Mouse (Mus musculus) thymus, postnatal 25 days (tissue): ENCODE data around the gene Olfr830.
"Not testable (repeated sequence)": the region's sequence is repeated elsewhere in the genome, so short reads cannot be mapped to it uniquely, and the experiment has no call there.

ENCODE experiments used
- DNase-seq: peaks from one replicate; pipeline ENCODE4 v3.0.0; 2022

The Olfr830 gene

DNA sequence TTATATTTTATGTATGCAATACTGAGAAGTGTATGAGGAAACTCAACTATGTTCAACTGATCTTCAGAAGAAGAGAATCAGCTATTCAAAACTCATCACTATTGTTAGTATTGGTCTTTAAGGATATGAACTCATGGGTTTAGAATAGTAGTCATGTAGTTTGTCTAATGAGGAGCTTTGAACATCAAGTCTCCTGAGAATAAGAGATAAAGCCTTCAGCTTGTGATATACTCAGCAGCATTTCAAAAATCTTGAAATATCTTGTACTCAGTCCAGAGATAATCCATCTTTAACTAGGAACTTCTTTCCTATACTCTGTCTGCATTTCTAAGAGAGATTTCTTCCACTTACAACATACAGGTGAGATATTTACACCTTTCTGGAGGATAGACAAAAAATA lies at the start of gene Olfr830:
TSS of gene Olfr830 (plus strand) at position 301 of the 400 bp plus-strand sequence.
- DNase-seq = no peak

DNA sequence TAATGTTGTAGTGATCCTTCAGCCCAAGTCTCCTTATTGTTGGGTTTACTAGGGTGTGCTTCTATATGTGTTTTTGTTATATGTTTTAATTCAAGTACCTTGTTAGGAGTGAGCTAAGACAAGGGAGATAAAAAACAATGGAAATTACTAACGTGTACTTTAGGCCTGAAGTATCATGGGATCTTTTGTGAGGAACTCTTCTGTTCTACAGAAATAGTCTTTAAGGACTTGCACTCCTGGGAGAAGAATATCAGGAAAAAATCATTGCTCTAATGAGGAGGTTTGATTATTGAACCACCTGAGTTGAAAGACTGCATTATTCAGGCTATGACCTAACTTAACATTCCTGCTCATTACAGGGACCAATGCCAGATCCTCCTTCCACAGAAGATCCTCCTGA lies 19.9 kb upstream of the Olfr830 start, which contains the start of gene Olfr829:
TSS of gene Olfr829 (plus strand) at position 301 of the 400 bp plus-strand sequence.
- no peak for DNase-seq

DNA sequence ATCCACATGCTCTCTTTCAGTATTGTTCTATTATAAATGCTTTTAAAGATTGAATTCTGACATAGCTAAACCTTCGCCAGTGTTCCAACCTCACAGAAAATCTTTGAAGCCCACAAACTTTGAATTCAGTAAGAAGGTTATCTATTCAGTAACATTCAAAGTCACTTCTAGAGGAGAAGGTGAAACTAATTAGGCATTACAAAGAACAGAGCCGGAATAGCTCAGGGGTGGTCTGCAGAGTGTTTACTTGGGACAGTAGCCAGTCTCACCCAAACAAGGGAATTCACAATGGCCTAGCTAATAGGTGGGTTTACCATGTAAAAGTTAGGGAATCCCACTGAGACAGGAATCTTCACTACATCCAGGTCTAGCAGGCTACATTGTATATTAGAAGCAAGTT lies 33.2 kb downstream of the Olfr830 start:
- DNase-seq = not testable (repeated sequence)

DNA sequence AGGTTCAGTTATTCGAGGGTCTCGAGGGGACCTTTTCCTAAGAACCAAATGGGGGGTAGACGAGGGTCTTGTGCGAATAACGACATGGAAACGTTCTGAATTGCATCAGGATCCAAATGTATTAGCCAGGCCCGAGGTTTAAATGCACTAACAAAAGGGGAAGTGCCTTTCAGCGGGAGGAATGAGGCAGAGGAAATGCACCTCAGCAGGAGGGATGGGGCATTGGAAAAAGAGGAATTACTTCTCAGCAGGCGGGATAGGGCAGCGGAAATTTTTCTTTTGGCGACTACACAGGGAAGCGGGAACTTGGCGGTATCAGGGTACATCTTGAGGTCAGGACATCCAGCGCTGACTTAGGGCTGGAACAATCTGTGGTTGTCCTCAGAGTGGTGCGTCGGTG lies 53.4 kb downstream of the Olfr830 start:
- DNase-seq = not testable (repeated sequence)
